Mouse (Mus musculus) ES-Bruce4 (cell line): Measurements from ENCODE around the gene Calca. TPM values are rescaled to one million over a fixed set of nuclear protein-coding genes. Genes with fewer than 3 reads are reported as not detected.

Experiments
- H3K27ac ChIP-seq: 2 replicates; pipeline ENCODE4 v1.5.1; 2012; ENCODE audit warnings: low read length, inconsistent platforms; ENCODE audit not compliant: insufficient read depth
- H3K27me3 ChIP-seq: 2 replicates; pipeline ENCODE4 v1.6.1; 2012; ENCODE audit warnings: mild to moderate bottlenecking, low read length, inconsistent platforms; ENCODE audit not compliant: control insufficient read depth, poor library complexity, insufficient read depth, severe bottlenecking
- H3K36me3 ChIP-seq: 2 replicates; pipeline ENCODE4 v1.6.1; 2012; ENCODE audit warnings: inconsistent platforms, mild to moderate bottlenecking, low read length, moderate library complexity; ENCODE audit not compliant: control insufficient read depth, poor library complexity, insufficient read depth, severe bottlenecking
- H3K4me1 ChIP-seq: one replicate; pipeline ENCODE4 v1.8.1; 2011; ENCODE audit warnings: low read length; ENCODE audit not compliant: control insufficient read depth, insufficient read depth
- H3K4me3 ChIP-seq: 2 replicates; pipeline ENCODE4 v1.5.1; 2011; ENCODE audit warnings: low read depth, mild to moderate bottlenecking, low read length
- H3K9ac ChIP-seq: 2 replicates; pipeline ENCODE4 v1.6.1; 2012; ENCODE audit warnings: low read depth, mild to moderate bottlenecking, inconsistent platforms; ENCODE audit not compliant: poor library complexity, severe bottlenecking
- H3K9me3 ChIP-seq: replicated peaks from 2 replicates; pipeline ENCODE4 v1.6.1; 2012; ENCODE audit warnings: mild to moderate bottlenecking, low read length, inconsistent platforms; ENCODE audit not compliant: control insufficient read depth, poor library complexity, insufficient read depth, severe bottlenecking
- CTCF ChIP-seq: IDR thresholded peaks from one replicate; pipeline ENCODE4 v1.8.1; 2011; ENCODE audit warnings: low read depth, low read length
- EP300 ChIP-seq: IDR thresholded peaks from 2 replicates; pipeline ENCODE4 v1.6.1; 2011; ENCODE audit warnings: low read depth, low read length; ENCODE audit not compliant: insufficient read depth
- POLR2A ChIP-seq: IDR thresholded peaks from one replicate; pipeline ENCODE4 v1.8.1; 2011; ENCODE audit warnings: low read length; ENCODE audit not compliant: insufficient read depth
- polyA plus RNA-seq: library from polyadenylated mRNA; stranded (reverse); fragments of >200 nt; gene quantifications from 2 replicates; pipeline ENCODE4 v1.2.4, GENCODE M21; 2011; ENCODE audit warnings: low read depth; ENCODE audit not compliant: missing spikeins, insufficient read depth, insufficient read length

Calca gene
- 10.0 and 11.1 TPM in 2 replicates for polyA plus RNA-seq

DNA sequence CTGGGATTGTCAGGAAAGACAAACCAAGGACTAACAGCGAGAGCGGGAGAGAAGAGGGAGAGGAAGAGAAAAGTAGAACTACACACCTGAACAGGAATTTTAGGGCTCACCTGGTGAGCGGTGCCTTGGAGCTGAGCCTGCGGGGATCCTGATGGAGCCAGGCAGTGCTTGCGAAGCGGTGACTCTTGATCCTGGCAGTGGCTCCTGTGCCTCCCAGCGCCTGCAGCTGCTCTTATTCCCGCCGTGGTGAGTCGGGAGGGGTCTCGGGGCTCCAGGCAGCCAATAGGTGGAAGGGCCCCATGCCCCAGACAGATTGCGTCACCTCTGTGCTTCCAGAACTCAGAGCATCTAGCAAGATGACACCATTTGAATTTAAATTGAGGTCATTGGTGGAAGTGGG, at the start of gene Calca:
TSS of gene Calca (minus strand) at position 256 of the 400 bp plus-strand sequence.
- Histone ChIP-seq H3K4me1 (peaks cover 6% of the 10 kb centered on the region), H3K4me3 (peak within 1 kb of the TSS; percentile 78), H3K9ac (peak within 1 kb of the TSS; percentile 62), H3K27ac (no peak within 1 kb of the TSS), H3K36me3 (no peaks in the 10 kb centered on the region), H3K9me3 (no peaks in the 10 kb centered on the region), H3K27me3 (no peaks in the 10 kb centered on the region)
- TF ChIP-seq CTCF, result no peak
- TF ChIP-seq EP300, result no peak
- peak; percentile 47 for TF ChIP-seq POLR2A

DNA sequence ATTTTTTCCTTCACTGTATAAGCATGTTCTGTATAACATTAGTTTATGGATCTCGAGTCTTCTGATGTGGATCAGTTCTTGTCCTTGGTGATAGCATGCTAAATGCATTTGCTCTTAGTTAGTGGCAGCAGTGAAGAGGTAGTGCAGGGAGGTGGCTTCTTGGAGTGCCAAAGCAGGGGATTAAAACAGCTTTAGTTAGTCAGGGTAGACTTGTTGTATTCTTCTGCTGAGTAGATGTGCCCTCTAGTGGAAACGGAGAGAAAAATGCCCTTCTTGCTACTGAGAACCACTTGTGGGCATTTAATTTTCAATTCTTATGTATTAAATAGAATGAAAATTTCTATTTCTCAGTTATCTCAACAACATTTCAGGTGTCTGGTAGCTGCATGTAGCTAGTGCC, 36.5 kb upstream of the Calca start:
- Histone ChIP-seq H3K9me3 (no peaks in the 10 kb centered on the region), H3K27ac (no peak overlapping the region), H3K9ac (no peak overlapping the region), H3K4me3 (no peak overlapping the region), H3K4me1 (no peaks in the 10 kb centered on the region), H3K36me3 (no peaks in the 10 kb centered on the region), H3K27me3 (no peaks in the 10 kb centered on the region)
- TF ChIP-seq CTCF (peak; percentile 5), EP300 (no peak), POLR2A (no peak)

DNA sequence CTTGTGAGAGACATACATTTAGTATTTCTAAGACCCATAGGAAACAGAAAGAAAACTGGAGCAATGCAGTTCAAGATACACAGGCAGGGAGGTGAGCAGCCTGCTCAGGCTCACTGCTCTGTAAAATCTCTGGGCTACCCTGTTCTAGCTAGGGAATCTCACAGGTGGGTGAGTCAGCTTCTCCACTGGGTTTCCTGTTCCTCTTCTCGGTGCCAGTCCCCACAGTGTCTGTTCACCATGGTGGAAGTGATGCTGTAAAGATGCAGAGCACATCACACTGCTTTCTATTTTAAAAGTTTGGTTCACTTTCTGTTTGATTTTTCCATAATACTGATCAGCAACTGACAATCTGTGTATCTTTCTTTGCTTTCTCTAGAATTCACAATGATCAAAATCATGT, 35.2 kb upstream of the Calca start:
- H3K4me3 ChIP-seq, result no peak overlapping the region
- H3K27me3 ChIP-seq, result no peaks in the 10 kb centered on the region
- no peaks in the 10 kb centered on the region for H3K36me3 ChIP-seq
- no peak overlapping the region for H3K9ac ChIP-seq
- no peak for TF ChIP-seq POLR2A
- TF ChIP-seq EP300, result no peak
- no peak for TF ChIP-seq CTCF
- no peaks in the 10 kb centered on the region for H3K4me1 ChIP-seq
- no peak overlapping the region for H3K27ac ChIP-seq
- H3K9me3 ChIP-seq, result no peaks in the 10 kb centered on the region

DNA sequence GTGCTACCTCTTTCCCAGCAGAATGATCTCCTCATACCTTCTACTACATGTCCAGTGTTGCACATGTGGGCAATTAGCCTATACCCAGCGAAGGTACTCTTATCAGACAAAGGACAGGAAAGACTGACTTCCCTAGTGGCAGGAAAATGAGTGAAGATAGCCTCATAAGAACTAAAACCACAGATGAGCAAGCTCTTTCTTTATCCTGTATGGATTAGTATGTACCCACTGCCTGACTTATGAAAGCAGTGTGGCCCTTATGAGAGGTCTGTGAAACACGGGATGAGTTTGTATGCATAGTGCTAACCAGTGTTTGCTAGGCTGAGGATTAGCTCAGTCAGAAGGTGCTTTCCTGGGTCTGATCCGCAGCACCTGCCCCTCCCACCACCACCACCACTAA, 13.6 kb upstream of the Calca start:
- no peaks in the 10 kb centered on the region for H3K36me3 ChIP-seq
- H3K4me1 ChIP-seq, result no peaks in the 10 kb centered on the region
- TF ChIP-seq POLR2A, result no peak
- no peak for TF ChIP-seq CTCF
- TF ChIP-seq EP300, result no peak

DNA sequence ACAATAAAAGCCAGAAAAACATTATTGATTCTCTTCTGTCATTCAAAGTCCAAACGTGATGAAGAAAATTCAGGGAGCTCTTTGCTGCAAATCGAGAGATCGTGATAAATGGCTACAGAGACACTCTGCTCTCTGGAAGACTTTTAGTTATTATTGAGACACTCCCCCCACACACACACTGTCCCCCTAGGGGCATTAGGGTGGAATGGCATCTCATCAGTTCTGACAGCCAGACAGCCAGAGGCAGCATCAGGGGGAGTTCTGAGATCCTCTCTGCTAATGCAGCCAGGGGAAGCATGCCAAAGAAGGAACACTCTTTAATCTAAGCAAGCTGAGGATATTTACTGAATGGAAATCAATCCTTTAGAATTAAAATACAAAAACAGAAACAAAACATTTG, 12.6 kb upstream of the Calca start:
- Histone ChIP-seq H3K9ac (no peak overlapping the region), H3K9me3 (no peaks in the 10 kb centered on the region), H3K4me1 (no peaks in the 10 kb centered on the region), H3K4me3 (no peak overlapping the region), H3K36me3 (no peaks in the 10 kb centered on the region), H3K27me3 (no peaks in the 10 kb centered on the region), H3K27ac (no peak overlapping the region)
- TF ChIP-seq POLR2A, result no peak
- TF ChIP-seq CTCF, result no peak
- TF ChIP-seq EP300, result no peak

More for the DNA sequence above, 13.6 kb upstream of the Calca start:
- Histone ChIP-seq H3K4me3 (no peak overlapping the region), H3K27ac (no peak overlapping the region), H3K9ac (no peak overlapping the region), H3K9me3 (no peaks in the 10 kb centered on the region), H3K27me3 (no peaks in the 10 kb centered on the region)

DNA sequence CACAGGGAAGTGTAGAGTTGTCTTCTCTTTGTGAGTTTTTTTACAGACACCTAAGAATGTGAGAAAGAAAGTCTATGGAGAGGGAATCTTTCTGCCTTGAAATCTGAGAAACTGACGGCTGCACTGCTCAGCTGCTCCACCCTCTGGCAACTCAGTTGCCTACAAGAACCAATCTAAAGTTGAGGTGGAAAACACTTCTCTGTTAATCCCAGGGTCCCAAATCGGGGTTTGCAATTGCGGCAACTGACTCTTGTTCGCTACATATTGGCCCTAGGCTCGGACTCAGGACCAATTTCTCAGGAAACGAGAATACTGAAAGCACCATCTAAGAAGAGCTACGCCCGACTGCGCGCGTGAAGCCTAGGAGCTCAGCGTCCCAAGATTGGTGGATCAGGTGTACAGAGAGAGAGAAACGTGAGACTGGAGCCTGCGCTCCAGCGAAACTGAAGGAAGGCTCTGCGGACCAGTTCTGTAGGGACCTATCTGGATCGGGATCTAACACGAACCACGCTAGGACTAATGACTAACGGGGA, 522 bp downstream of the Calca start:
- H3K4me1 ChIP-seq, result peaks cover 6% of the 10 kb centered on the region
- H3K27me3 ChIP-seq, result no peaks in the 10 kb centered on the region
- peak overlapping the region; percentile 78 for H3K4me3 ChIP-seq
- no peaks in the 10 kb centered on the region for H3K9me3 ChIP-seq
- TF ChIP-seq EP300 (no peak), CTCF (peak; percentile 61), POLR2A (no peak)
- no peaks in the 10 kb centered on the region for H3K36me3 ChIP-seq
- H3K9ac ChIP-seq, result peak overlapping the region; percentile 62
- no peak overlapping the region for H3K27ac ChIP-seq
